Mouse (Mus musculus): ENCODE measurements around the gene Lrrc75b. TPM values are rescaled to one million over a fixed set of nuclear protein-coding genes. Genes with fewer than 3 reads are reported as not detected.
"Not testable (repeated sequence)": the region's sequence is repeated elsewhere in the genome, so short reads cannot be mapped to it uniquely, and the experiment has no call there.

The Lrrc75b gene
- polyA plus RNA-seq, 1 experiment from 2014 or later = 32.6 TPM

DNA sequence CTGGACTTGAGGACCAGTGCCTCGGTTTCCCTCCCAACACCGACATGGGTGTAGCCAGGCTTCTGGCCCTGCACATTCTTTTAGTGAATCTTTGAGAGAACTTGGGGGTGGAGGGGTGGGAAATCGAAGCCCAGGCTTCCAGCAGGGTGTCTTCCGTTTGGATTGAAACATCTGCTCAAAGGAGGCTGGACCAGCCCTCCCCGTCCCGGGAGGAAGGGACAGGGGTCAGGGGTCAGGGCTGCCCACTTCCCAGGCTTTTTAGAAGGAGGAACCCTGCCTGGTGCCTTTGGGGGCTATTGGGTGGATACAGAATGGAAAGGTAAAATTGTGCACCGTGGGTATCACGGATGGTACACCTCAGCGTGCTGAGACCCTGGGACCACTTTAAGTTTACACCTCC lies 11.8 kb upstream of the Lrrc75b start:
- Histone ChIP-seq H3K27ac (ENCODE audit: low read depth, low read length) (no peak overlapping the region), H3K4me1 (ENCODE audit: control insufficient read depth, insufficient read depth, low read length) (no peaks in the 10 kb centered on the region), H3K4me3 (ENCODE audit: low read depth, low read length) (no peak overlapping the region), H3K4me2 (ENCODE audit: low read depth, low read length) (no peak overlapping the region), H3K9me3 (ENCODE audit: control insufficient read depth, low read length) (no peaks in the 10 kb centered on the region), H3K9ac (replicated peaks; ENCODE audit: low read depth, low read length) (no peak overlapping the region), H3K36me3 (ENCODE audit: control insufficient read depth, insufficient read depth, low read length) (no peaks in the 10 kb centered on the region), H3K27me3 (ENCODE audit: control insufficient read depth, insufficient read depth, low read length) (no peaks in the 10 kb centered on the region)
- WGBS = 47% methylated on average over 9 of the region's 9 CpGs
- no peak for ATAC-seq (ENCODE audit: low read depth)

DNA sequence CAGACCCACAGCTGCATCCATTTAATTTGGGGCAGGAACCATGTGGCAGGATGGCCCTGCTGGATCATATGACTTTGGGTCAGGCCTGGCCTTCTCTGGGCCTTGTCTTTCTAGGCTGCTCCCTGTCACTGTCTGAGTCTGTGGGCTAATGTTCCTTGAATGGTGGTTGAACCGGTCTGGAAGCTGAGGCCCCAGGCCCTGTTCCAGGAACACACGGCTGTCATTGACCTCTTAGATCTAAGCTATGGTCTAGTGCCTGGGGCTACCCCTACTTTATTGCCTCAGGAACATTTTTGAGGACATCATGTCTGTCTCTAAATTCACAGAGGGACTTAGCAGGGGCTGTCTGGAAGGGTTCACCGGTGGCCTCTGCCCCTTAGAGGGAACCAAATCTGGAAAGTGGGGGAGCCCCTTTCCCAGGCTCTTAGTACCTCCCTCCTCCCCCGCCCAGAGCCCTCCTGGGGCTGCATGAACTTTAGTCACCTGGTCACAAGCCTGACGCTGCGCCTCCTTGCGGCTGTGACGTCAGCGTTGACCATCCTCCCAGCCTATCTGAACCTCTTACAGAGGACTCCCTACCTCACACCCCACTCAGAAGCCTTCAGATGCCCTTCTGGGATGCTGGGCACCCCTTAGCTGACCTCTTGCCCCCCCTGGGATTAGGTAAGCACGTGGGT lies 11.0 kb upstream of the Lrrc75b start:
- Histone ChIP-seq H3K27ac (ENCODE audit: low read depth, low read length) (no peak overlapping the region), H3K9ac (replicated peaks; ENCODE audit: low read depth, low read length) (no peak overlapping the region), H3K4me2 (ENCODE audit: low read depth, low read length) (no peak overlapping the region), H3K27me3 (ENCODE audit: control insufficient read depth, insufficient read depth, low read length) (no peaks in the 10 kb centered on the region), H3K4me1 (ENCODE audit: control insufficient read depth, insufficient read depth, low read length) (no peaks in the 10 kb centered on the region), H3K9me3 (ENCODE audit: control insufficient read depth, low read length) (no peaks in the 10 kb centered on the region), H3K36me3 (ENCODE audit: control insufficient read depth, insufficient read depth, low read length) (no peaks in the 10 kb centered on the region), H3K4me3 (ENCODE audit: low read depth, low read length) (no peak overlapping the region)
- no peak for ATAC-seq (ENCODE audit: low read depth)
- WGBS = 25% methylated on average over 10 of the region's 10 CpGs

DNA sequence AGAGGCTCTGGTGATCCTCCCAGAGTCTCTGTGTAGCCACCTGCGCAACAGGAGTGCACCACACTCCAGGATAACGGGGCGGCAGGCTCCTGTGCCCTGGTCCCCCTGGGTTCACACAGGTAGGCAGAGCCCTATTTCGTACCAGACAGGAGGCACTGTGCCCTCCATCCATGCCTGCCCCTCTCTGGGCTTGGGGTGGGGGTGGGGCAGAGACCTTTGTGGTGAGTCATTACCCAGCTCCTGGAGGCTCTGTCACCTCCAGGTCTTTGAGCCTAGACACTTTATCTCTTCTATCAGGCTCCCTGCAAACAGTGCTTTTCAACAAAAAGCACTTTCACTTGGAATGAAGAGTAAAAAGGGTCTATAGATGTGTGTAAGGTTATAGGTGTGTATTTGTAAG lies 8.7 kb upstream of the Lrrc75b start:
- H3K4me1 ChIP-seq (ENCODE audit: control insufficient read depth, insufficient read depth, low read length) = no peaks in the 10 kb centered on the region
- no peak overlapping the region for H3K4me2 ChIP-seq (ENCODE audit: low read depth, low read length)
- no peaks in the 10 kb centered on the region for H3K36me3 ChIP-seq (ENCODE audit: control insufficient read depth, insufficient read depth, low read length)
- H3K4me3 ChIP-seq (ENCODE audit: low read depth, low read length) = no peak overlapping the region
- no peak for ATAC-seq (ENCODE audit: low read depth)
- H3K27me3 ChIP-seq (ENCODE audit: control insufficient read depth, insufficient read depth, low read length) = no peaks in the 10 kb centered on the region
- 15% methylated on average over 4 of the region's 4 CpGs for WGBS
- H3K9me3 ChIP-seq (ENCODE audit: control insufficient read depth, low read length) = no peaks in the 10 kb centered on the region
- H3K9ac ChIP-seq (replicated peaks; ENCODE audit: low read depth, low read length) = no peak overlapping the region
- no peak overlapping the region for H3K27ac ChIP-seq (ENCODE audit: low read depth, low read length)

DNA sequence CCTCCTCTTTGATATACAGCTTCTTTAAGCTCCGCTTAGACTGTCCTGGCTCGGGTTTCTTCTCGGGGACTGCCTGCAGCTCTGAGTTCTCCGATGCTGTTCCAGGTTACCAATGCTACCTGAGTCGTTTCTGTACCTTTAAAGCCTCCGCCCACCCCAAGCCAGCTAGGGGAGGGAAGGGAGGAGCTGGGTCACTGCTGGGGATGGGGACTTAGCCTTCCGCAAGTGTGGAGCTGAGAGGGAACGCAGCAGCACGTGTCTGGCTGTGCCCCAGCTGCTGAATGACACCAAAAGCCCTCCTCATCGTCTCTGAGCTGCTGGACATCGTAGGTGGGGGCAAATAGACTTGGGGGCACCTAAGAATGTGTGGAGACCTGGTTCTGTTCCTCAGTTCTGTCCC lies 8.3 kb upstream of the Lrrc75b start:
- Histone ChIP-seq H3K27ac (ENCODE audit: low read depth, low read length) (no peak overlapping the region), H3K9me3 (ENCODE audit: control insufficient read depth, low read length) (no peaks in the 10 kb centered on the region), H3K9ac (replicated peaks; ENCODE audit: low read depth, low read length) (no peak overlapping the region; the same call in 1 of the 2 replicates), H3K4me1 (ENCODE audit: control insufficient read depth, insufficient read depth, low read length) (no peaks in the 10 kb centered on the region), H3K27me3 (ENCODE audit: control insufficient read depth, insufficient read depth, low read length) (no peaks in the 10 kb centered on the region), H3K4me3 (ENCODE audit: low read depth, low read length) (no peak overlapping the region), H3K4me2 (ENCODE audit: low read depth, low read length) (no peak overlapping the region), H3K36me3 (ENCODE audit: control insufficient read depth, insufficient read depth, low read length) (no peaks in the 10 kb centered on the region)
- no peak for ATAC-seq (ENCODE audit: low read depth)
- 8% methylated on average over 11 of the region's 11 CpGs for WGBS

DNA sequence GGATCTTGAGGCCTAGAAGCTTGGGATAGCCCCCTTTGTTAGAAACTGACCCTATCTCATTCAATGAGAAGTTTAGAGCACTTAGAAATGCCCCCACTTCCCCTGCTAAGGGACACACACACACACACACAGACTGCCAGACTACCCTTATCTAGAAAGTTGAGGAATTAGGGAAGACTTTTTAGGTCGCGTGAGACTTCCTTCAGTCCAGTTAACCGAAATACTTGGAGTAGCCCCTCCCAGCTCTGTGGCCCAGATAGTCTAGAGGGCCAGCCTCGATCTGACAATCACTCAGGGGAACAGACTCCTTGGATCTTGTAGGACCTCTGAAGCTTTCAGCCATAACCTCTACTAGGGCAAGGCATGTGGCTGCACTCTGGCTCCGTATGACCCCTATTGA lies 7.9 kb upstream of the Lrrc75b start:
- WGBS = 39% methylated on average over 5 of the region's 5 CpGs
- ATAC-seq (ENCODE audit: low read depth) = no peak

DNA sequence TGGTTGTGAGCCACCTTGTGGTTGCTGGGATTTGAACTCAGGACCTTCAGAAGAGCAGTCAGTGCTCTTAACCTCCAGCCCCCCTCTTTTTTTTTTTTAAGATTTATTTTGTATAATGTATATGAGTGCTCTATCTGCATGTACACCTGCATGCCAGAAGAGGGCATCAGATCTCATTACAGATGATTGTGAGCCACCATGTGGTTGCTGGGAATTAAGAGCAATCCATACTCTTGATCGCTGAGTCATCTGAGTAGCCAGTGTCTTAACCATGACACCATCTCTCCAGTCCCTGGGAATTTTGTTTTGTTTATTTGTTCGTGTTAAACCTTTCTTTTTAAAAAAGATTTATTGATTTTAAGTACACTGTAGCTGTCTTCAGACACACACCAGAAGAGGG lies 6.6 kb upstream of the Lrrc75b start:
- H3K36me3 ChIP-seq (ENCODE audit: control insufficient read depth, insufficient read depth, low read length); H3K4me3 ChIP-seq (ENCODE audit: low read depth, low read length); H3K27ac ChIP-seq (ENCODE audit: low read depth, low read length); H3K4me2 ChIP-seq (ENCODE audit: low read depth, low read length); H3K4me1 ChIP-seq (ENCODE audit: control insufficient read depth, insufficient read depth, low read length); H3K9me3 ChIP-seq (ENCODE audit: control insufficient read depth, low read length); H3K27me3 ChIP-seq (ENCODE audit: control insufficient read depth, insufficient read depth, low read length); H3K9ac ChIP-seq (replicated peaks; ENCODE audit: low read depth, low read length); ATAC-seq (ENCODE audit: low read depth): not testable (repeated sequence)
- 83% methylated on average over 2 of the region's 2 CpGs for WGBS

More for the DNA sequence above, 7.9 kb upstream of the Lrrc75b start:
- Histone ChIP-seq H3K4me1 (ENCODE audit: control insufficient read depth, insufficient read depth, low read length) (no peaks in the 10 kb centered on the region), H3K9me3 (ENCODE audit: control insufficient read depth, low read length) (no peaks in the 10 kb centered on the region), H3K4me2 (ENCODE audit: low read depth, low read length) (no peak overlapping the region), H3K9ac (replicated peaks; ENCODE audit: low read depth, low read length) (no peak overlapping the region; the same call in 1 of the 2 replicates), H3K27ac (ENCODE audit: low read depth, low read length) (no peak overlapping the region), H3K36me3 (ENCODE audit: control insufficient read depth, insufficient read depth, low read length) (no peaks in the 10 kb centered on the region), H3K27me3 (ENCODE audit: control insufficient read depth, insufficient read depth, low read length) (no peaks in the 10 kb centered on the region), H3K4me3 (ENCODE audit: low read depth, low read length) (no peak overlapping the region)

DNA sequence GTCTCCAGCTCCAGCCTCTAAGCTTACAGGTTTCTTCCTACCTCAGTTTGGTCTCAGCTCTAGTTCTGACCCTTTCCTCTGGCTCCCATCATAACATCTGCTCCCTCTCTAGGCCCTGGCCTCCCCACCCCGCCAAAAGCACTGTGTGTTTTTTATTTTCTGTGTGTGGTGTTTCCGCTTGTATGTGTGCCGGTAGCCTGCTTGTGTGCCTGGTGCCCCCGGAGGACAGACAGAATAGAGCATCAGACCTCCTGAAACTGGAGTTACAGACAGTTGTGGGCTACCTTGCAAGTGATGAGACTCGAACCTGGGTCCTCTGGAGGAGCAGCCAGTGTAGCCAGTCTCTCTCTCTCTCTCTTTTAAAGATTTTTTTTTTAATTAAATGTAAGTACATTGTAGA lies 6.2 kb upstream of the Lrrc75b start:
- H3K9ac ChIP-seq (replicated peaks; ENCODE audit: low read depth, low read length) = no peak overlapping the region
- 83% methylated on average over 5 of the region's 5 CpGs for WGBS
- no peaks in the 10 kb centered on the region for H3K4me1 ChIP-seq (ENCODE audit: control insufficient read depth, insufficient read depth, low read length)
- no peaks in the 10 kb centered on the region for H3K36me3 ChIP-seq (ENCODE audit: control insufficient read depth, insufficient read depth, low read length)
- H3K27me3 ChIP-seq (ENCODE audit: control insufficient read depth, insufficient read depth, low read length) = no peaks in the 10 kb centered on the region
- no peak overlapping the region for H3K27ac ChIP-seq (ENCODE audit: low read depth, low read length)
- no peak overlapping the region for H3K4me2 ChIP-seq (ENCODE audit: low read depth, low read length)
- H3K4me3 ChIP-seq (ENCODE audit: low read depth, low read length) = no peak overlapping the region
- no peaks in the 10 kb centered on the region for H3K9me3 ChIP-seq (ENCODE audit: control insufficient read depth, low read length)
- no peak for ATAC-seq (ENCODE audit: low read depth)

DNA sequence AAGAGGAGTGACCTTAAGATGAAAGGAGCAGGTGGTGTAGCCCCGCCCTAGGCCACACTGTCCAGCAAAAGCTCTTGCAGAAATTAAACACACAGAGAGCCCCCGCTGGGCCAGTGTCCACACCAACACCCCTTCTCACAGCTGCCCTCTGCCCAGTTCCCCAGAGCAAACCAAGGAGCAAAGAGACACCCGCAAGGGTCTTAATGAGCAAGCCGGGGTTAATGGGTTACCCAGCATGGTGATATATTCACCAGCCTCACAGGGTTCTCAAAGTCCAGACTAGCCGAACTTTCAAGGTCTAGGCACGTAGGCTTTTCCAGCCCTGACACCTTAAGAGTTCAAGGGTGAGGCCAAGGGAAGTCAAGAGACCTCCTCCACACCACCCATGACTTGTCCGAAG lies 5.8 kb upstream of the Lrrc75b start:
- Histone ChIP-seq H3K36me3 (ENCODE audit: control insufficient read depth, insufficient read depth, low read length) (no peaks in the 10 kb centered on the region), H3K27ac (ENCODE audit: low read depth, low read length) (no peak overlapping the region), H3K9me3 (ENCODE audit: control insufficient read depth, low read length) (no peaks in the 10 kb centered on the region), H3K4me2 (ENCODE audit: low read depth, low read length) (no peak overlapping the region), H3K4me3 (ENCODE audit: low read depth, low read length) (no peak overlapping the region), H3K27me3 (ENCODE audit: control insufficient read depth, insufficient read depth, low read length) (no peaks in the 10 kb centered on the region), H3K9ac (replicated peaks; ENCODE audit: low read depth, low read length) (no peak overlapping the region), H3K4me1 (ENCODE audit: control insufficient read depth, insufficient read depth, low read length) (peaks cover 2% of the 10 kb centered on the region; the same call in 1 of the 2 replicates)
- WGBS = 70% methylated on average over 7 of the region's 7 CpGs
- ATAC-seq (ENCODE audit: low read depth) = no peak

DNA sequence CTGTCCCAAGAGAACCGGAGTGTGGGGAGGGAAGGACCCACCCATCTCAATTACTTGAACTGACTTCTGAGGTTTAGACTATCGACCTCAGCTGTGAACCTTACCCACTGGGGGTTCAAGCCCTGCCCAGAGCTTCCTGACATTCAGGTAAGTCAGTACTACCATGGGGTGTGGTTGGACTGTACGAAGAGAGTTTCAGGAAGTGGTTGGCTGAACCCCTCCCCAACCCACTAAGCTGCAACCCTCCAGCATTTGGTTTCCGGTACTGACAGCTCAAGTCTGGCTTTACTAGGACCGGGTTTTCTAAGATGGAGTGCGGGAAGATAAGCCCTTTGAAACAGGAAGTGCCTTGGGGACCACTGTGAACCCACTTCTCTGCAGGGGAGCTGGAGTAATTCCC lies 5.3 kb upstream of the Lrrc75b start:
- Histone ChIP-seq H3K4me3 (ENCODE audit: low read depth, low read length) (no peak overlapping the region), H3K27ac (ENCODE audit: low read depth, low read length) (no peak overlapping the region), H3K9ac (replicated peaks; ENCODE audit: low read depth, low read length) (no peak overlapping the region), H3K9me3 (ENCODE audit: control insufficient read depth, low read length) (no peaks in the 10 kb centered on the region), H3K27me3 (ENCODE audit: control insufficient read depth, insufficient read depth, low read length) (no peaks in the 10 kb centered on the region), H3K4me1 (ENCODE audit: control insufficient read depth, insufficient read depth, low read length) (peaks cover 6% of the 10 kb centered on the region; the same call in 1 of the 2 replicates), H3K4me2 (ENCODE audit: low read depth, low read length) (no peak overlapping the region), H3K36me3 (ENCODE audit: control insufficient read depth, insufficient read depth, low read length) (no peaks in the 10 kb centered on the region)
- no peak for ATAC-seq (ENCODE audit: low read depth)
- 83% methylated on average over 6 of the region's 6 CpGs for WGBS

Measured in neural tube, embryonic 14.5 days (tissue).